Mouse (Mus musculus) liver, adult (tissue): ENCODE data around the gene Vmn2r34.
"Not testable (repeated sequence)": the region's sequence is repeated elsewhere in the genome, so short reads cannot be mapped to it uniquely, and the experiment has no call there.

Experiments used
- GATA4 ChIP-seq: IDR thresholded peaks from 2 replicates; pipeline ENCODE4 v1.6.1; 2014; ENCODE audit warnings: mild to moderate bottlenecking, low read length; ENCODE audit not compliant: insufficient replicate concordance

Vmn2r34 gene

GRCm38 (mm10) chr7:7689413-7689812, at the start of gene Vmn2r34:
Gene Vmn2r34, minus strand, starts transcription at chr7:7689513.
- TF ChIP-seq GATA4, result not testable (repeated sequence)
